Mouse (Mus musculus) cortical plate, adult 2 months (tissue): ENCODE measurements around the gene Tmem164. TPM values are rescaled to one million over a fixed set of nuclear protein-coding genes. Genes with fewer than 3 reads are reported as not detected.

Source experiments
- H3K27ac ChIP-seq: fragments of 200-500 bp; 2 replicates; pipeline ENCODE4 v1.5.1; 2012; ENCODE audit warnings: low read length, control low read depth, inconsistent platforms; ENCODE audit not compliant: insufficient read depth
- H3K4me1 ChIP-seq: fragments of 200-500 bp; 2 replicates; pipeline ENCODE4 v1.6.1; 2011; ENCODE audit warnings: low read length; ENCODE audit not compliant: control insufficient read depth, insufficient read depth
- H3K4me3 ChIP-seq: fragments of 200-500 bp; 2 replicates; pipeline ENCODE4 v1.5.1; 2011; ENCODE audit warnings: mild to moderate bottlenecking, low read length, control low read depth; ENCODE audit not compliant: insufficient read depth
- CTCF ChIP-seq: fragments of 200-500 bp; IDR thresholded peaks from 2 replicates; pipeline ENCODE4 v1.5.1; 2011; ENCODE audit warnings: mild to moderate bottlenecking, control low read depth, low read length; ENCODE audit not compliant: insufficient read depth; ENCODE audit errors: extremely low read depth
- POLR2A ChIP-seq: fragments of 200-500 bp; IDR thresholded peaks from 2 replicates; pipeline ENCODE4 v1.6.1; 2011; ENCODE audit warnings: mild to moderate bottlenecking, low read length, control low read depth; ENCODE audit not compliant: insufficient read depth; ENCODE audit errors: extremely low read depth
- polyA plus RNA-seq: library from polyadenylated mRNA; depleted of rRNA; stranded (reverse); fragments of >200 nt; gene quantifications from 2 replicates; pipeline ENCODE4 v1.2.3, GENCODE M21; 2012

The Tmem164 gene
- polyA plus RNA-seq, 1 experiment: 17.0 TPM

DNA sequence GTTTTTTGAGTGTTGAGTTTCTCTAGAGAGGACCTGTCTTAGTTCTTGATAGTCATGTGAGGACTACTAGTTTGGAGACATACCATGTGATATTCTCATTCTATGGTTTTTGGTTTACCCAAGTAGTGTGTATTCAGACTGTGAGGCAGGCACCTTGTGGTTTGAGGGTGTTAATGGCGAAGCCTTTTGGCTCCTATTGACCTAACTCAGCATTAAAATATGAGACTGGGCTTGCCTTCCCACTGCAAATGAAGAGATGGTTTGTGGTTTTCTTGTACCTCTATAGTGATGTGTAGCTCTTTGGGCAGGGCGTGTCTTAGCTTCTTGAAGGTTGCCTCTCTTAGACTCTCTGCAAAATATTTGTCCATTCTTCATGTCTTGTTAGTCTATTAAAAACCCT lies 111.0 kb downstream of the Tmem164 start:
- H3K27ac ChIP-seq: no peak overlapping the region
- no peak overlapping the region for H3K4me3 ChIP-seq
- TF ChIP-seq CTCF: no peak
- TF ChIP-seq POLR2A: no peak
- no peaks in the 10 kb centered on the region for H3K4me1 ChIP-seq

DNA sequence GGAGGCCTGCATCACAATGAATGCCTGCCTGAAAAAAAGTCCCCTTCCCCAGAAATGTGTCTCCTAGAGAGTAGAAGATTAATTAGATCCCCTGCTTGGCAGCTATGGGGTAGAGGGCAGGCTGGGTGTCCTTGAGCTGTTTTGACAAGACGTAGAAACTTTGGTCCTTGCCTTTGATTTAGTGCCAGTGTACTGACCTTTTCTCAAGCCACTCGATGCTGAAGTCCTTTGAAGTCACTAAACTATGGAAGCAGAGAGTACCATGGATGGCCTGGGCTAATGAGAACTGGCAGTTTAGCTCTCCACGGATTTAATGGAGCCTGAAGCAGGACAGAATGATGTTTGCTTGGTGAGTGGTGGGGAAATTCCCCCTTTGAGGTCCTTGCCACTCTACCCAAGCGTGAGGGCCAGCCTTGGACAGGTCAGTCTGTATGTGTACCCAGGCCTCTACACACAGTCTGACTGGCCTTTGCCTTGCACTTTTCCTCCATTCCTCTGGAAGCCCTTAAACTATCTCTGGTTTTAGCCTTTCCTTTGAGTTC lies 112.9 kb downstream of the Tmem164 start:
- Histone ChIP-seq H3K27ac (no peak overlapping the region), H3K4me3 (no peak overlapping the region), H3K4me1 (no peaks in the 10 kb centered on the region)
- no peak for TF ChIP-seq CTCF
- no peak for TF ChIP-seq POLR2A

DNA sequence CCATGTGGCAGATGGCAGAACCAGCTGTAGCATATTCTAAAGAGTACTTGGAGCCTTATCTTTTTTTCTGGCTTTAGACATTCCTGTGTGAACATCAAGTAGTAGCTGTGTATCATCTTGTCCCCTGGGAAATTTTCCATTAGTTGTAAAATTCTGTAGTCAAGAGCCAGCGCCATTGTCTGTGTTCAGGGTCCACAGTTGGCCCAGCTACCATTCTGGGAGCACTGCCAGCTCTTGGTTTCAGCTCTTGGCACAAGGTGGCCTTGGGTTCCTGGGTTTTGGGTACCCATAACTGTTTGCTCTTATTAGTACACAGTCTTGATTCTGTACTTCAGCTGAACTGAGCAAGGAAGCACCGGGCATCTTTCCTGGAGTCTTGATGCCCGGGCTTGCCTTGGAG lies 123.4 kb downstream of the Tmem164 start:
- no peak overlapping the region for H3K27ac ChIP-seq
- H3K4me1 ChIP-seq: peaks cover 1% of the 10 kb centered on the region; the same call in 1 of the 2 replicates
- no peak overlapping the region for H3K4me3 ChIP-seq
- no peak for TF ChIP-seq POLR2A

GRCm38 (mm10) chrX:142806126-142806525 lies 124.9 kb downstream of the Tmem164 start:
- Histone ChIP-seq H3K27ac (no peak overlapping the region), H3K4me1 (peaks cover 1% of the 10 kb centered on the region; the same call in 1 of the 2 replicates), H3K4me3 (no peak overlapping the region)
- TF ChIP-seq POLR2A (no peak), CTCF (no peak)

GRCm38 (mm10) chrX:142806620-142807061 lies 125.4 kb downstream of the Tmem164 start:
- H3K4me1 ChIP-seq: peaks cover 1% of the 10 kb centered on the region; the same call in 1 of the 2 replicates
- H3K4me3 ChIP-seq: no peak overlapping the region
- TF ChIP-seq POLR2A: no peak
- peak; percentile 44 for TF ChIP-seq CTCF
- H3K27ac ChIP-seq: no peak overlapping the region

- H3K27ac ChIP-seq: no peak overlapping the region
- peak; percentile 50; the same call in 1 of the 2 replicates for TF ChIP-seq CTCF
- no peak for TF ChIP-seq POLR2A
- no peak overlapping the region for H3K4me3 ChIP-seq
- H3K4me1 ChIP-seq: peaks cover 1% of the 10 kb centered on the region; the same call in 1 of the 2 replicates
These were observed 127.2 kb downstream of the Tmem164 start for GRCm38 (mm10) chrX:142808411-142808810.

DNA sequence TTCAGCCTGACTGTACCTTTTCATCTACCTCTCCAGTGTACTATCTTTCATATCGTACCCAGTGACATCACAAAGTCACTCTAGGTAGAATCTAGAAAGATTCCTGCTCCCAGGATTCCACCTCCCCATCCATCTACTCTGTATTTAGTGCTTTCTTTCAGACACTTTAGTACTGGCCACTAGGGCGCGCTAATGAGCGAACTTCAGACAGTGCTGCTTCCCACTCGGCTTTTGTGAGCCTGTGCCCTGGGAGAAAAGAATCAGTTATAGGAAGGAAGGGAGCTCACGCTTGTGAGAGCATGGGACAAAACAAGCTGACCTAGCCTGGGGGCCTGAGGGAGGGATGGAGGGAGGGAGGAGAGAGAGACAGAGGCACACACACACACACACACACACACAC lies 131.9 kb downstream of the Tmem164 start:
- Histone ChIP-seq H3K4me1 (no peaks in the 10 kb centered on the region), H3K4me3 (no peak overlapping the region), H3K27ac (no peak overlapping the region)
- TF ChIP-seq POLR2A: no peak
- TF ChIP-seq CTCF: peak; percentile 38; the same call in 1 of the 2 replicates

DNA sequence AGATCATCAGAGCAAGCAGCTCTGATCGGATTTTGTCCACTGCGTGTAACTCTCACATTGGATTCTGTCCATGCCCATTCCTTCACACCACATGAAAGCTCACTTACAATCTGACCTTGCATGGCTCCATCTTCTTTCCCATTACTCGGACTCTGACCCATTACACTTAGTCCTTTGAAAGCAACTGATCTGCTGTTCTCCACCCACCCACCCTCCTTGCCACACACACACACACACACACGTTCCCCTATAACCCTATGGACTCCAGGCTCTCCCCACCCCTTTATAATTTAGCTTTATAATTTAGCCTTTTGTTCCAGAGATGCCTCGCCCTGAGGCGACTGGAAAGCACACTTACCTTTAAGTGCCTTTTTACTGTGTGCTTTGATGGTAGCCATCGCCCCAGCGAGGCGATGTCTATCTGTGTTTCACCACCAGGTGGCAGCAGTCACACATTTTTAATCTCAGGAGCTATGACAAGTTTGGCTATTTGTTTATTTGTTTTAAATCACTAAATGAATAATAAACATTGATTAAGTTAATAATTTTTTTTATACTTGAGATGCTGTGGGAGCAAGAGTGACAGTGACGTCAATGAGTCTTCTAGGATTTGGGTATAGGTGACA lies 137.0 kb downstream of the Tmem164 start:
- H3K4me1 ChIP-seq: no peaks in the 10 kb centered on the region

GRCm38 (mm10) chrX:142821239-142821638 lies 140.0 kb downstream of the Tmem164 start:
- Histone ChIP-seq H3K4me1 (no peaks in the 10 kb centered on the region), H3K27ac (no peak overlapping the region), H3K4me3 (no peak overlapping the region)
- TF ChIP-seq POLR2A (no peak), CTCF (no peak)

More for the DNA sequence above, 137.0 kb downstream of the Tmem164 start:
- no peak for TF ChIP-seq POLR2A
- peak; percentile 57; the same call in 1 of the 2 replicates for TF ChIP-seq CTCF
- Histone ChIP-seq H3K4me3 (no peak overlapping the region), H3K27ac (no peak overlapping the region)

- Histone ChIP-seq H3K27ac (no peak overlapping the region), H3K4me1 (no peaks in the 10 kb centered on the region), H3K4me3 (no peak overlapping the region)
- TF ChIP-seq CTCF (peak; percentile 41), POLR2A (no peak)
These were observed 140.6 kb downstream of the Tmem164 start for GRCm38 (mm10) chrX:142821846-142822245.

GRCm38 (mm10) chrX:142825309-142825708 lies 144.1 kb downstream of the Tmem164 start:
- TF ChIP-seq POLR2A: no peak
- no peak for TF ChIP-seq CTCF
- Histone ChIP-seq H3K4me1 (no peaks in the 10 kb centered on the region), H3K4me3 (no peak overlapping the region), H3K27ac (no peak overlapping the region)
